Mouse (Mus musculus) thymus, postnatal 4 days (tissue): ENCODE results near the gene Mon1a.

ENCODE experiments used
- DNase-seq: peaks from one replicate; pipeline ENCODE4 v3.0.0; 2021

The Mon1a gene

GRCm38 (mm10) chr9:107887804-107888266 lies at the start of gene Mon1a:
TSS of gene Mon1a (plus strand) at chr9:107888151.
- peak; percentile 87 for DNase-seq

- no peak for DNase-seq
Observed at GRCm38 (mm10) chr9:107838869-107839268, 49.1 kb upstream of the Mon1a start.

GRCm38 (mm10) chr9:107842709-107843108 lies 45.2 kb upstream of the Mon1a start:
- no peak for DNase-seq

- DNase-seq, result no peak
Observed at GRCm38 (mm10) chr9:107848922-107849321, 39.0 kb upstream of the Mon1a start.

DNA sequence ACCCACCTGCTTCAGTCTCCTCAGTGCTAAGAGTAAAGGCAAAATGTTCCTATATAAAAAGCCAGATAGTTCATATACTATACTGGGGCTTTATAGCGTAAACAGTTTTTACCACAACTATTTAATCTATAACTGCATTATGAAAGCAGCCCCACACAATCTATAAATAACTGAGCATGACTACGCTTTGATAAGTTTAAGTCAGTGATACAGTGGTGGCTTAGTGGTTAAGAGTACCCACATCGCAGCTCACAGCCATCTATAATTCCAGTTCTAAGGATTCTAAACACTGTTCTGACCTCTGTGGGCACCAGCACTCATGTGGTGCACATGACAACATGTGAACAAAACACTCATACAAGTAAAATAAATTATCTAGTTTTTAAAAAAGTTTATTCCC lies 29.6 kb upstream of the Mon1a start:
- no peak for DNase-seq

DNA sequence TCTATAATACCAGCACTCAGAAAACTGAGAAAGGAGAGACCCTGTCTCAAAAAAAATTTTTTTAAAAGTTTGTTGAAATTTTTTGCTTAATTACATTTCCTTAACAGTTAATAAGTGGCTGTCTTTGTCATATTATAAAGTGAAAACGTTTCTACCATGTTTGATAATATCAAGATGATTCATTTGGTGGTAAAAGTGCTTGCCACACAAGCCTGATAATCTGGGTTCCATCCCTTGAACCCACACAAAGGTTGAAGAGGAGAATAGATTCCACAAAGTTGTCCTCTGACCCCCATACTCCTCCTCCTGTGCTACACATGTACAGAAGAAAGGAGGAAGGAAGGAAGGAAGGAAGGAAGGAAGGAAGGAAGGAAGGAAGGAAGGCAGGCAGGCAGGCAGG lies 23.5 kb upstream of the Mon1a start:
- no peak for DNase-seq

GRCm38 (mm10) chr9:107866081-107866480 lies 21.9 kb upstream of the Mon1a start:
- DNase-seq, result no peak

DNA sequence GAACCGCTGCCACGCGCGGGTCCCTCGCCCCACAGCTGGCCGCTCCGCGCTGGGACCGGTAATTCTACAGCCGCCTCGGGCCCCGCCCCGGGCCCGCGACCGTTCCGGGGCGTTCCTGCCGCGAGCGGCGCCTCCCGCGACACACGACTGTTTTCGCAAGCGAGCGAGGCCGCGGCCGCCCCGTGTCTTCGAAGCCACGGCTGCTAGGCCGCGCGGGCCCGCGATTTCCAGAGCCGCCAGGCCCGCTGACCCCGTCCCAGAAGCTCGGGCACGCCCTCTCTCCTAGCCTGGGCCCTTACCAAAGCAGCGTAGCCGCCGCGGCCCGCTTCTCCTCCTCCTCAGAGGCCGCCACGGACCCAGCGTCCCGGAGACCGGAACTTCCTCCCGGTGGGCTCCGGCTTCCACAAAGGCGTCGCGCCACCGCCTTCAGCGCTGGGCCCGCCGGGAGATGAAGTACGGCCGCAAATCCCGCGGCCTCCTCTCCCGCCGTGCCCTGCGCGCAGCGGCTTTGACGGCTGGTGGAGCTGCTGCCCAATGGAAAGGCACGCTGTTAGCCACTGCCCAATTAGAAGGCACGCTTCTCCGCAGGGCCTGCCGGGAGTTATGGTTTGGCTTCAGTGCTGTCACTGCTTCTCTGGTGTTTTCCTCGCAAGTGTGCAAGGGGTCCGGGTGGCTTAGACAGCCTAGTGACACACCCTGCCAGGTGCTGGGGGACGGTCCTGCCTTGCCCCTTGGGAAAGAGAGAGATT lies 15.4 kb upstream of the Mon1a start:
- peak; percentile 93 for DNase-seq

DNA sequence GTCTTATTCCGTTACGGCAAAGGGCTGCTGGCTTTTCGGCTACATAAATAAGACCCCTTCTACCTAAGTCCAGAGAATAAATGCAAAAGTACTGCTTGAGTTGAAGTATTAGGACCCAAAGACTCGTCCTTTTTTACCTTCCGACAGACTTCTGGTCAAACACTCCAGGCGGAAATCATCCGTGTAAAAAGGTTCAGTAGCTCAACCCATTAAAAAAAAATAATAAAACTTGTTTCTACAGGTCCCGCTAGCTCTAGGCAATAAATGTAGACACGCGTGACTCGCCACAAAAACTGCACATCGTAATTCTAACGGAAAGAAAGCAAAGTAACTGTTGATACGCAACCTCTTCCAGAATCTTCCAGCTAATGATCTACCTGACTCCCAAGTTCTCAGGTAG lies 14.8 kb upstream of the Mon1a start, which contains the start of gene Rbm6:
Gene Rbm6 (minus strand): TSS at position 101 of the 400 bp plus-strand sequence.
- no peak for DNase-seq

DNA sequence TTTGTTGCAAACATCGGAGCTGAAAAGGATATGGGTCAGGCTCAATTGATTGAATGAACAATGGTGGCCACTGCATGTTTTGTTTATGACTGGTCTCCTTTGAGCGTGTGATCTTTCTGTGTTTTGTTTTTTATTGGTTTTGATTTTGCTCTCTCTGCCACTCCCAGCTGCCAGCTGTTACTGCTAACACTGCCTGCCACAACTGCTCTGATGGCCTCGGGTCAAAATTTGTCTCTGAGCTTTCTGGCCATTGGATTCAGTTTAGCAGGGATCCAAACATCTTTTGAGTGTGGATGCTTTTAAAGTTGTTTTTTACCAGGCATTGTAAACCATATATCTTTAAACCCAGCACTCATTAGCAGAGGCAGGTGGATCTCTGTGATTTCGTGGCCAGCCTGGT lies 7.5 kb upstream of the Mon1a start:
- no peak for DNase-seq

GRCm38 (mm10) chr9:107888267-107888850 lies 408 bp downstream of the Mon1a start:
- DNase-seq, result no peak

DNA sequence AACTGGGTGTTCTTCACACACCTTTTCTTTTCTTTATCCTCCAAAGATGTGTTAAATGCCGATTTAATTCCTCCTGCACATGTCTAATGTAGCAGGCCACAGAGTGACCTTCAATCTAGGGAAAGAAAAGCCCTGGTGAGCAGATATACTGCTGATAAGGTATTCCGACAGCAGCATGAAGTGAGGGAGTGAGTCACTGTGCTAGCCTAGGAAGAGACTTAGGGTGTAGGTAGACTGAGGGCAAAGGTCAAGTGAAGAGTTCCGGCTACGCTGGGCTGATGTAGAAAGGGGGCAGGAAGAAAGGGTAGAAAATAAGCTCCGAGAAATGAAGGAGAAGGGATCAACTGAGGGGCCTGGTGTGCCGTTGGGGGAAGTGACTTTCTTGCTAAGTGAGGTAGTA lies 2.3 kb downstream of the Mon1a start:
- DNase-seq, result no peak

DNA sequence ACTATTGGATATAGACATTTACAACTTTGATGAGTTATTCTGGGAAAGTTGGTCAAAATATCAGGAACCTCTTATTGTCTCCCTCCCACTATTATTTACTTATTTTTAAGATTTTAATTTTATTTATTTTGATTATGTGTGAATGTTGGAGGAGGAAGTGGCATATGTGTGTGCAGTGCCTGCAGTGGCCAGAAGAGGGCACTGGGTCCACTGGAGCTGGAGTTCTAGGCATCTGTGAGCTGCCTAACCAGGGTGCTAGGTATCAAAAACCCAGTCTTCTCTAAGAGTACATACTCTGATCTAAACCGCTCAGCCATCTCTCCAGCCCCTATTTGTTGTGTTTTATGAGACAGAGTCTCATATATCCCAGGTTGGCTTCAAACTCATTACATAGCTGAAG lies 3.1 kb downstream of the Mon1a start:
- peak; percentile 73 for DNase-seq

GRCm38 (mm10) chr9:107898563-107898962 lies 10.6 kb downstream of the Mon1a start:
- no peak for DNase-seq

DNA sequence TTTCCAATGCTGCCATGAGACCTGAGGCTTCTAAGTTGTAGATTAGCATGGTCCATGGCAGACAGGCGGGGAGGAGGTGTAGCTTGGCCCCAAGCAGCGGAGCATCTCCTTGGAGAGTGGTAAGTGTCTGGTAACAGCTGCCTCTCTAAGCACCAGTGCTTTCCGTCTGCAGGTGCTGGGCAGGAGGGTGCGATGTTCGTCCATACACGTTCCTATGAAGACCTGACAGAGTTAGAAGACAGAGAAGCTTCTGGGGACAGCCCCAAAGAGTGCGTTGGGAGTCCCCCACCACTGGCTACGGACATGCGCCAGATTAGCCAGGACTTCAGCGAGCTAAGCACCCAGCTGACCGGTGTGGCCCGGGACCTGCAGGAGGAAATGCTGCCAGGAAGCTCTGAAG lies 11.9 kb downstream of the Mon1a start:
- DNase-seq, result no peak

DNA sequence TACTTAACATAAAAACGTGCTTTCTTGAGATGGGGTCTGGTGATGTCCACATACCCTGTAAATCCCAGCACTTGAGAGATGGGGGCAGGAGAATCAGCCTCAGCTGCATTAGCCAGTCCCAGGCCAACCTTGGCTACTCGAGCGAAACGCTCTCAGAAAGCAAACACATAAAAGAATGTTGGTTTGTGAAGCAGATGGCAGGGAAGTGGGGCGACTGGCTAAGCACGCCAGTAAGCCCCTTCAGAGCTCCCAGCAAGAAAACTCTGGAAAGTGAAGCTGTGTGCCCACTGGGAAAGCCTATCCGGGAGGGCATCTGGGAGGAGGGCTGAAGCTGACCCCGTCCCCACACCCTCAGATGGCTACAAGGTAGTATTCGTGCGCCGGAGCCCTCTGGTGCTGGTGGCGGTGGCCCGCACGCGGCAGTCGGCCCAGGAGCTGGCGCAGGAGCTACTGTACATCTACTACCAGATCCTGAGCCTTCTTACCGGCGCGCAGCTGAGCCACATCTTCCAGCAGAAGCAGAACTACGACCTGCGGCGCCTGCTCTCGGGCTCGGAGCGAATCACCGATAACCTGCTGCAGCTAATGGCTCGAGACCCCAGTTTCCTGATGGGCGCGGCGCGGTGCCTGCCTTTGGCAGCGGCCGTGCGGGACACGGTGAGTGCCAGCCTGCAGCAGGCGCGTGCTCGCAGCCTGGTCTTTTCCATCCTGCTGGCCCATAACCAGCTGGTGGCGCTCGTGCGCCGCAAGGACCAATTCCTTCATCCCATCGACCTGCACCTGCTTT lies 13.1 kb downstream of the Mon1a start:
- peak; percentile 84 for DNase-seq

DNA sequence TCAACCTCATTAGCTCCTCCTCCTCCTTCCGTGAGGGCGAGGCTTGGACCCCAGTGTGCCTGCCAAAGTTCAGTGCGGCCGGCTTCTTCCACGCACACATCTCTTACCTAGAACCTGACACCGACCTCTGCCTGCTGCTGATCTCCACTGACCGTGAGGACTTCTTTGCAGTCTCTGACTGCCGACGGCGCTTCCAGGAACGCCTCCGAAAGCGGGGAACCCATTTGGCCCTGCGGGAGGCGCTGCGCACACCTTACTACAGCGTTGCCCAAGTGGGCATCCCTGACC lies 13.6 kb downstream of the Mon1a start:
- DNase-seq, result no peak

- peak; percentile 90 for DNase-seq
Observed at GRCm38 (mm10) chr9:107904726-107905125, 16.8 kb downstream of the Mon1a start.

GRCm38 (mm10) chr9:107906252-107906966 lies 18.5 kb downstream of the Mon1a start, which contains the start of gene Mst1r:
TSS of gene Mst1r (plus strand) at chr9:107906873.
- DNase-seq, result peak; percentile 93

DNA sequence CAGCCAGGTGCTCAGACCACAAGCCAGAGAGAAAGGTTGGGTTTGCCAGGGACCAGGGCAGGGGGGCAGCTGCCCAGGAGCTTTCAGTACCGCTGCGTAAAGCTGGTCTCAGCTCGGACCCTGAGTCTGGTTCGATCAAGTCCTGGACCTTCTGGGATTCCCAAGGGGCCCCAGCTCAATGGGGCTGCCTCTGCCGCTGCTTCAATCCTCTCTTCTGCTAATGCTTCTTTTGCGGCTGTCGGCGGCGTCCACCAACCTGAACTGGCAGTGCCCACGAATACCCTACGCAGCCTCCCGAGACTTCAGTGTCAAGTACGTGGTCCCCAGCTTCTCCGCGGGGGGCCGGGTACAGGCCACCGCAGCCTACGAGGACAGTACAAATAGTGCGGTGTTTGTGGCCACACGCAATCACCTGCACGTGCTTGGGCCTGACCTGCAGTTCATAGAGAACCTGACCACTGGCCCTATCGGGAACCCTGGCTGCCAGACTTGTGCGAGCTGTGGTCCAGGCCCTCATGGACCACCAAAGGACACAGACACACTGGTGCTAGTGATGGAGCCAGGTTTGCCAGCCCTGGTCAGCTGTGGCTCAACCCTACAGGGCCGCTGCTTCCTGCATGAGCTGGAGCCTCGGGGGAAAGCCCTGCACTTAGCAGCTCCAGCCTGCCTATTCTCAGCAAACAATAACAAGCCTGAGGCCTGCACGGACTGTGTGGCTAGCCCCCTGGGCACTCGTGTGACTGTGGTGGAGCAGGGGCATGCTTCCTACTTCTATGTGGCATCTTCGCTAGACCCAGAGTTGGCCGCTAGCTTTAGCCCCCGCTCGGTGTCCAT lies 19.2 kb downstream of the Mon1a start:
- no peak for DNase-seq

DNA sequence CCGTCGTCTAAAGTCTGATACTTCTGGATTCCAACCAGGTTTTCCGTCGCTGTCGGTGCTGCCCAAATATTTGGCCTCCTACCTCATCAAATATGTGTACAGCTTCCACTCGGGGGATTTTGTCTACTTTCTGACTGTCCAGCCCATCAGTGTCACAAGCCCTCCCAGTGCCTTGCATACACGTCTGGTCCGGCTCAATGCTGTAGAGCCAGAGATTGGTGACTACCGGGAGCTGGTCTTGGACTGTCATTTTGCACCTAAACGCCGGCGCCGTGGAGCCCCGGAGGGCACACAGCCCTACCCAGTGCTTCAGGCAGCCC lies 19.8 kb downstream of the Mon1a start:
- DNase-seq, result peak; percentile 8

DNA sequence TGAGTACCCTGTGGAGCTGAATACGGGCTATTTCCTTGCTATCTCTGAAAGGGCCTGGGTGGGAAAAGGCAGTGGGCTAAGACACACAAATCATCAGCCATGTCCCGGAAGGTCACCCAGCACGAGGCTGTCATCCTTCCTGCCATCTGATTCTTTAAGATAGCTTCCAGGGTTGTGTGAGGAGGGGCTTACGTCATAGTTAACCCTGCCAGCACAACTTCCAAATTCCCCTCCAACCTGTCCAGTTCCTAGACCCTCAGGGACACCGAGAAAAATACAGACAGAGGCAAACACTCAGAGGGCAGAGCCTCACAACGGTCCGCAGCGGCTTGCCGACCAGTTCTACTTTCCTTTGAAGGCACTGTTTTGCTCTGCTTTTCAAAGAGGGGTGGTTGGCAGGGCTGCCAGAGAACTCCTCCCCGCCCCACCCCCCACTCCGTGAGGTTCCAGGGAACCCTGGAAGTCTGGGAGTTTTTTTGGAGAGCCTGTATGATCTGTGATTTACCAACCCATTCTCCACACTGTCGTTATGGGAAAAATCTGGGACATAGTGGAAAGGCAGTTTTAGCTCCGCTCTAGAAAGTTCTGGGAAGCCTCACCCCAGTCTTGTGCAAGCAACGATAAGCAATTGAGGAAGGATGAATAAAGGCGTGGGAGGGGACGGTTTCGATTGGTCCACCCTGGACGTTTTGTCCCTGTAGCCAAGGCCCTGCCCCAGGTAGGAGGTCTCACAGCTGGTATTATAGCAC lies 20.6 kb downstream of the Mon1a start:
- no peak for DNase-seq
